Mouse (Mus musculus) kidney, postnatal 36 days (tissue): ENCODE measurements at regions not wholly inside any gene's neighbourhood (a gene's known extent, or its start where the extent isn't known, plus 50 kb on each side); places are given as distances from the start of the nearest gene placed in this dataset.

Experiments used
- DNase-seq, 2 experiments: peaks; one replicate each; pipeline ENCODE4 v3.0.0; 2021 to 2022; ENCODE audit warnings: mixed read lengths in 2 of 2

- no peak for DNase-seq
Observed at GRCm38 (mm10) chr19:15032297-15032947, 434.6 kb upstream of the Tle4 start.

- DNase-seq, result no peak
Observed at GRCm38 (mm10) chr19:15031483-15031882, 433.6 kb upstream of the Tle4 start.

- no peak for DNase-seq
Observed at GRCm38 (mm10) chr19:15003596-15003995, 405.7 kb upstream of the Tle4 start.

- DNase-seq, result no peak
Observed at GRCm38 (mm10) chr19:14993344-14993743, 395.5 kb upstream of the Tle4 start.

GRCm38 (mm10) chr19:14970161-14970560, 372.3 kb upstream of the Tle4 start:
- DNase-seq, result no peak

- no peak for DNase-seq
Observed at GRCm38 (mm10) chr19:14968283-14968682, 370.4 kb upstream of the Tle4 start.

GRCm38 (mm10) chr19:14957727-14958126, 359.9 kb upstream of the Tle4 start:
- no peak for DNase-seq

GRCm38 (mm10) chr19:14957154-14957553, 359.3 kb upstream of the Tle4 start:
- no peak for DNase-seq

GRCm38 (mm10) chr19:14956392-14956791, 358.5 kb upstream of the Tle4 start:
- DNase-seq, result no peak

GRCm38 (mm10) chr19:14955969-14956368, 358.1 kb upstream of the Tle4 start:
- no peak for DNase-seq

GRCm38 (mm10) chr19:14940207-14940952, 342.5 kb upstream of the Tle4 start:
- DNase-seq, result no peak

- no peak for DNase-seq
Observed at GRCm38 (mm10) chr19:14922238-14922637, 324.4 kb upstream of the Tle4 start.

- DNase-seq, result no peak
Observed at GRCm38 (mm10) chr19:14911056-14911850, 313.4 kb upstream of the Tle4 start.

GRCm38 (mm10) chr19:14894875-14895274, 297.0 kb upstream of the Tle4 start:
- no peak for DNase-seq

GRCm38 (mm10) chr19:14892390-14892758, 294.5 kb upstream of the Tle4 start:
- DNase-seq, result no peak

- DNase-seq, result no peak
Observed at GRCm38 (mm10) chr19:14891689-14892389, 294.0 kb upstream of the Tle4 start.

GRCm38 (mm10) chr19:14891090-14891428, 293.2 kb upstream of the Tle4 start:
- DNase-seq, result no peak

GRCm38 (mm10) chr19:14890241-14891089, 292.6 kb upstream of the Tle4 start:
- DNase-seq, result peak; percentile 70 to 73

GRCm38 (mm10) chr19:14889794-14890193, 291.9 kb upstream of the Tle4 start:
- DNase-seq, result no peak

GRCm38 (mm10) chr19:14883707-14884421, 286.0 kb upstream of the Tle4 start:
- DNase-seq, result no peak

GRCm38 (mm10) chr19:14880818-14881217, 283.0 kb upstream of the Tle4 start:
- no peak for DNase-seq

GRCm38 (mm10) chr19:14873986-14874385, 276.1 kb upstream of the Tle4 start:
- DNase-seq, result no peak
